Mouse (Mus musculus): ENCODE measurements around the gene Slc6a4.

DNA sequence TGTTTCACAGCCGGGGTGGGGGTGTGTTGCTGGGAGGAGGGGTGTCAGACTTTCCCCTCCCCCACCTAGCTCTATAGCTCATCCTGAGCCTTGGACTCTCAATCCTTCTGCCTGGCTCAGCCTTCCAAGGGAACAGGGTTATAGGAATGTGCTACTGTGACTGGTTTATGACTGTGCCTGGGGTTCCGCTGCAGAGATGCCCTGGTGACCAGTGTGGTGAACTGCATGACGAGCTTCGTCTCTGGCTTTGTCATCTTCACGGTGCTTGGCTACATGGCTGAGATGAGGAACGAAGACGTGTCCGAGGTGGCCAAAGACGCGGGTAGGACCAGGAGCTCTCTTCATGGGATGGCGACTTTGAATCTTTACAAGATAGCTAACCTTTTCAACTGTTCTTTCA is 19.6 kb downstream of the Slc6a4 start:
- TF ChIP-seq CTCF (conservative IDR thresholded peaks at IDR 0.05; ENCODE audit: insufficient read depth, insufficient read length, low read depth, low read length) (no peak), POLR2A (IDR thresholded peaks at IDR 0.05; ENCODE audit: low read depth, low read length) (no peak)

Data from kidney, adult 2 months (tissue).